Mouse (Mus musculus): ENCODE measurements around the gene Gclm.

GRCm38 (mm10) chr3:122205753-122206152 lies 39.6 kb upstream of the Gclm start:
- TF ChIP-seq CTCF (IDR thresholded peaks at IDR 0.05; ENCODE audit: low read depth, low read length), result no peak
- TF ChIP-seq GATA1 (IDR thresholded peaks at IDR 0.05; ENCODE audit: borderline replicate concordance, low read length), result no peak
- no peak for TF ChIP-seq TAL1 (conservative IDR thresholded peaks at IDR 0.05; ENCODE audit: low read depth, low read length)
- TF ChIP-seq POLR2AphosphoS5 (IDR thresholded peaks at IDR 0.05; ENCODE audit: insufficient replicate concordance, low read depth, low read length), result no peak

All from G1E (cell line).